Mouse (Mus musculus) spleen, adult 2 months (tissue): ENCODE data around the gene Vill. TPM values are rescaled to one million over a fixed set of nuclear protein-coding genes. Genes with fewer than 3 reads are reported as not detected.

Experiments used
- DNase-seq, 2 experiments: peaks; one replicate each; pipeline versions ENCODE4 v3.0.0 to v3.0.0-alpha.2; 2012 to 2021; ENCODE audit warnings: low spot score in 2 of 2, low read depth in 1 of 2
- H3K27ac ChIP-seq: fragments of 200-500 bp; 2 replicates; pipeline ENCODE4 v1.5.1; 2012; ENCODE audit warnings: low read length, inconsistent platforms; ENCODE audit not compliant: insufficient read depth
- H3K27me3 ChIP-seq: fragments of 200-500 bp; 2 replicates; pipeline ENCODE4 v1.6.1; 2012; ENCODE audit warnings: mild to moderate bottlenecking, moderate library complexity, low read length, inconsistent platforms; ENCODE audit not compliant: control insufficient read depth, insufficient read depth
- H3K36me3 ChIP-seq: fragments of 200-500 bp; 2 replicates; pipeline ENCODE4 v1.6.1; 2012; ENCODE audit warnings: mild to moderate bottlenecking, low read length, inconsistent platforms; ENCODE audit not compliant: control insufficient read depth, insufficient read depth
- H3K4me1 ChIP-seq: fragments of 200-500 bp; 2 replicates; pipeline ENCODE4 v1.6.1; 2011; ENCODE audit warnings: inconsistent platforms; ENCODE audit not compliant: control insufficient read depth, insufficient read depth, insufficient read length
- H3K4me3 ChIP-seq: fragments of 200-500 bp; 2 replicates; pipeline ENCODE4 v1.5.1; 2011; ENCODE audit warnings: mild to moderate bottlenecking, inconsistent platforms; ENCODE audit not compliant: insufficient read depth, insufficient read length; ENCODE audit errors: extremely low read depth
- CTCF ChIP-seq: fragments of 200-500 bp; IDR thresholded peaks from 2 replicates; pipeline ENCODE4 v1.5.1; 2011; ENCODE audit warnings: mild to moderate bottlenecking, inconsistent platforms; ENCODE audit not compliant: insufficient read depth, insufficient read length, insufficient replicate concordance; ENCODE audit errors: extremely low read depth
- POLR2A ChIP-seq: fragments of 200-500 bp; IDR thresholded peaks from 2 replicates; pipeline ENCODE4 v1.6.1; 2011; ENCODE audit warnings: low read depth, low read length, inconsistent platforms
- WGBS: fragments of 180-500 bp; shearing (Covaris S2); methylation state at CpG from one replicate; pipeline ENCODE4 v1.1.7; 2018; 5-methylcytosine and 5-hydroxymethylcytosine counted together
- polyA plus RNA-seq: library from polyadenylated mRNA; depleted of rRNA; stranded (reverse); fragments of >200 nt; gene quantifications from 2 replicates; pipeline ENCODE4 v1.2.3, GENCODE M21; 2012

Gene Vill
- polyA plus RNA-seq, 1 experiment: 7.2 TPM

GRCm38 (mm10) chr9:119080040-119080675 lies 27.6 kb downstream of the Vill start:
- no peaks in the 10 kb centered on the region for H3K27me3 ChIP-seq
- no peak overlapping the region for H3K4me3 ChIP-seq
- H3K27ac ChIP-seq: no peak overlapping the region
- 87% methylated on average over 5 of the region's 5 CpGs for WGBS
- no peaks in the 10 kb centered on the region for H3K4me1 ChIP-seq
- TF ChIP-seq CTCF: no peak
- no peak for TF ChIP-seq POLR2A
- DNase-seq: no peak
- no peaks in the 10 kb centered on the region for H3K36me3 ChIP-seq

DNA sequence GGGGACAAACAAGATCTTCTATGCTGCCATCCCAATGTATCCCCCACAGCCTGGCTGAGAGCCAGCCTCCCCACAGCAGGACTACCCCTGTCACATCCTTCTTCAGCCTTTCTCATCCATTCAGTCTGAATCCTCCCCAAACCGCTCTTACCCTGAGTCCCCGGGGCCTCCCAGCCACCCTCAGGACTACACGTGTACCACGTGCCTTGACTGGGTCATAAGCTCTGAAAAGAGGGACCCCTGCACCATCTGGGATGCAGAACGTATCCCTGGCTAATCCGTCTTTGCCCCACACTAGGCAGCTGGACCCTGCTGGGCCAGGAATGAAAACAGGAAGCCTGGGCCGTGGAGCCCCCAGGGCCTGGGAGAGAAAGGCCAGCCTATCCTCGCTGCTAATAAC lies 29.5 kb downstream of the Vill start:
- no peak overlapping the region for H3K4me3 ChIP-seq
- H3K27me3 ChIP-seq: no peaks in the 10 kb centered on the region
- WGBS: 83% methylated on average over 8 of the region's 8 CpGs
- DNase-seq: no peak
- H3K4me1 ChIP-seq: no peaks in the 10 kb centered on the region
- H3K27ac ChIP-seq: no peak overlapping the region
- no peaks in the 10 kb centered on the region for H3K36me3 ChIP-seq
- TF ChIP-seq CTCF (no peak), POLR2A (no peak)

DNA sequence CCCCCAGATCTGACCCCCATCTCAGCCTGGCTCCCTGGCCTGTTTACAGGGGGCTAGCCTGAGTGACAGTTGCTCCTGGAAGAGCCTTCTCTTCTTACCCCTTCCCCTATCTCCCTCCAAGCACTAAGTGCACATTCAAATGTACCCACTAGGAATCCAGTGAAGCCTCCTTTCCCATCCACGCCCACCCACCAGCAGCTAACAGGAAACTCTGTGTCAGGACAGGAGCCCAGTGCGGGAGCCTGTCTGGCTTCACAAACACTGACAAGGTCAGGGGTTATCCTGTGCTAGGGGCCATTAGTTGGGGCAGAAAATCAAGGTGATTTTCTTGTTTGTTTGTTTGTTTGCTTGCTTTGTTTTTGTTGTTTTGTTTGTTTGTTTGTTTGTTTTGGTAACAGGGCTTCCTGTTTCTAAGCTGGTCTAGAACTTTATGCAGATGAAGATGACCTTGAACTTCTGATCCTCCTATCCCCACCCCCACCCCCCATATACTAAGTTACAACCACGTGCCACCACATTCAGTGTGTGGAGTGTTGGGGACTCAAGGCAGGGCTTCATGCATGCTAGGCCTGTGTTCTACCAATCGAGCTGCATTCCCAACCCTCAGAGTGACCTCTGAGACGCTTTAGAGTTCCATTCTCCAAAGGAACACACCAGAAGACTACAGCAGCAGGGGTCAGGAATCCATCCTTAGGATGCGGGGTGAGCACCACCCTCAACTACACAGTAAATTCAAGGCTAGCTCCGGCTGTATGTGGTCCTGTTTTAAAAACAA lies 30.3 kb downstream of the Vill start:
- TF ChIP-seq POLR2A: no peak
- no peak for TF ChIP-seq CTCF
- Histone ChIP-seq H3K27me3 (no peaks in the 10 kb centered on the region), H3K27ac (no peak overlapping the region), H3K4me1 (no peaks in the 10 kb centered on the region), H3K36me3 (no peaks in the 10 kb centered on the region), H3K4me3 (no peak overlapping the region)
- DNase-seq: no peak
- 78% methylated on average over 7 of the region's 7 CpGs for WGBS

DNA sequence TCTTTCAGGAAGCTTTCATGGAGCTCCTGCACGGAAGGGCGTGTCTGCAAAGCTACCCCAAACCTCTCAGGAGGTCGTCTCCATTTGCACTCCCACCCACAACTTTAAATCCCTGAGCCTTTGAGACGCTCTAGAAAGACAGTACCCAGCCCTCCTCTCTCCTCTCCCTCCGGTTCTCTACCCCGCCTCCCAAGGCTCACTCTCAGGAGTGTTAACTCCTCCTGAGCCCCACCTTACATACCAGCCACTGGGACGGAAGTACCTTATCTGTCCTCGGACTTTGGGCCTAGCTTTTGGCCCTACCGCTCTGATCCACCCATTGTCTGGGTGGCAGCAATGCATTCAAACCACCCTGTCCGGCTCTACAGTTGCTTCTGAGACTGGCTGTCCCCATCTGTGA lies 31.4 kb downstream of the Vill start:
- no peak for DNase-seq
- no peak overlapping the region for H3K27ac ChIP-seq
- H3K27me3 ChIP-seq: no peaks in the 10 kb centered on the region
- 88% methylated on average over 10 of the region's 10 CpGs for WGBS
- no peak overlapping the region for H3K4me3 ChIP-seq
- TF ChIP-seq POLR2A (no peak), CTCF (no peak)
- no peaks in the 10 kb centered on the region for H3K36me3 ChIP-seq
- no peaks in the 10 kb centered on the region for H3K4me1 ChIP-seq

DNA sequence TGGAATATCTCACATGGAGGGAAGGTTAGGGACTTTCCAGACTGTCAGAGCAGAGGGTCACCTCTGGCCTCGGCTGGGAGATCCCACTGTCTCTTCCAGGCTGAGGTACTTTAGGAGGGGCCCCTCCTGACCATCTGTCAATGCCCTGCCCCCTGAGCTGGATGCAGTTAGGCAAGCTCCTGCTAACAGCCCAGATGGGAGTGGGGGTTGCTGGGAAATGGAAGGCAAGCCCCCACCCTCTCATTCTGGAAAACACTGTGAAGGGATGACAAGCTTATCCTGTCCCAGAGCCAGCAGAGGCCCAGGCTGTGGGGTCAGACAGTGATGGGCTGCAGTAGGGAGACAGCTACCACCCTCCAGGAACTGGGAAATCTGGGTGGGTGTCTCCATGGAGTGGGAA lies 33.9 kb downstream of the Vill start:
- TF ChIP-seq POLR2A (no peak), CTCF (no peak)
- 70% methylated on average over 1 of the region's 1 CpGs for WGBS
- Histone ChIP-seq H3K4me1 (no peaks in the 10 kb centered on the region), H3K36me3 (no peaks in the 10 kb centered on the region), H3K4me3 (no peak overlapping the region), H3K27me3 (no peaks in the 10 kb centered on the region; the same call in 1 of the 2 replicates), H3K27ac (no peak overlapping the region)
- DNase-seq: no peak

DNA sequence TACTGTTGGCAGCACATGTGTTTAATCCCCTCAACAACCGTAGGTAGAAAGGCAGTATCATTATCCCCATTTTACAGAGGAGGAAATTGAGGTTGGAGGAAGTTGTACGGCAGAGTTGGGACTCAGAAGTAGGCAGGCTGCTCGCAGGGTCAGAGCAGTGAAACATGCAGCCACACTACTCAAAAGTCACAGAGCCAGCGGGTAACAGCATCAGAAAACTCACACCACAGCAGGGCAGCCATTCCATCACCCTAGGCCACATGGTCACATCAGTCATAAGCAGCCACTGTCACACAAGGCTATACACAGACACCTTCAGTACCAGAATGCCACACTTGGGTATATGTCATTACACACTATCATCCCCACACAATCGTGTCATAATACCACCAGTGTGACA lies 34.7 kb downstream of the Vill start:
- 76% methylated on average over 5 of the region's 5 CpGs for WGBS
- no peak for DNase-seq
- Histone ChIP-seq H3K27ac (no peak overlapping the region), H3K4me1 (no peaks in the 10 kb centered on the region), H3K27me3 (no peaks in the 10 kb centered on the region; the same call in 1 of the 2 replicates), H3K4me3 (no peak overlapping the region), H3K36me3 (no peaks in the 10 kb centered on the region)
- no peak for TF ChIP-seq POLR2A
- no peak for TF ChIP-seq CTCF
